Comparison of ENCODE assay signal across 24 mouse cellular contexts in genomic region chr2:128087798-128088545, GRCm38 (mm10). TPM values are rescaled to one million over a fixed set of nuclear protein-coding genes. Genes with fewer than 3 reads are reported as not detected.
DNase-seq lines count a peak whose midpoint lies in the region; ATAC-seq and TF ChIP-seq lines count a peak whose summit lies in the region.
"Had no signal": no experiment of that assay in that cellular context is flagged by ENCODE, and none has a peak within 500 bp of the region (broad histone marks: within the 10 kb centered on the region; RNA-seq: fewer than 3 reads in every experiment).

No protein-coding gene starts in this region.

- peak overlapping the region; percentile 69; the same call in 1 of the 2 replicates for H3K27ac ChIP-seq in heart, embryonic 10.5 days
- no peak overlapping the region for H3K27ac ChIP-seq in midbrain, embryonic 11.5 days (ENCODE audit: low read depth, low read length)
- H3K27ac ChIP-seq in midbrain, embryonic 16.5 days (ENCODE audit: low read length), result no peak overlapping the region
- H3K27ac ChIP-seq in hindbrain, postnatal 0 days, result no peak overlapping the region
- H3K27ac ChIP-seq: forebrain, embryonic 10.5 days; forebrain, embryonic 13.5 days; heart, embryonic 13.5 days; hindbrain, embryonic 12.5 days; hindbrain, embryonic 15.5 days had no signal

- WGBS in heart, embryonic 10.5 days, result 69% methylated on average over 8 of the region's 8 CpGs
- 92% methylated on average over 8 of the region's 8 CpGs for WGBS in midbrain, embryonic 11.5 days
- 89% methylated on average over 8 of the region's 8 CpGs for WGBS in midbrain, embryonic 16.5 days
- WGBS in hindbrain, postnatal 0 days, result 90% methylated on average over 8 of the region's 8 CpGs

- no peaks in the 10 kb centered on the region for H3K9me3 ChIP-seq in heart, embryonic 10.5 days
- no peaks in the 10 kb centered on the region for H3K9me3 ChIP-seq in midbrain, embryonic 11.5 days (ENCODE audit: control insufficient read depth, low read length)
- no peaks in the 10 kb centered on the region for H3K9me3 ChIP-seq in midbrain, embryonic 16.5 days (replicated peaks; ENCODE audit: control insufficient read depth, low read length, poor library complexity, severe bottlenecking)
- H3K9me3 ChIP-seq in hindbrain, postnatal 0 days (ENCODE audit: low read length), result no peaks in the 10 kb centered on the region
- H3K9me3 ChIP-seq: forebrain, embryonic 10.5 days; forebrain, embryonic 13.5 days; G1E; heart, embryonic 13.5 days; hindbrain, embryonic 12.5 days; hindbrain, embryonic 15.5 days had no signal

- H3K4me1 ChIP-seq in heart, embryonic 10.5 days, result peaks cover 44% of the 10 kb centered on the region
- peaks cover 13% of the 10 kb centered on the region for H3K4me1 ChIP-seq in midbrain, embryonic 11.5 days (ENCODE audit: control insufficient read depth, insufficient read depth, low read length)
- no peaks in the 10 kb centered on the region for H3K4me1 ChIP-seq in midbrain, embryonic 16.5 days (ENCODE audit: control insufficient read depth, insufficient read depth, low read length)
- H3K4me1 ChIP-seq in hindbrain, postnatal 0 days (ENCODE audit: insufficient read depth, low read length), result no peaks in the 10 kb centered on the region

- intact Hi-C loops in heart, postnatal 25 days (cut with DNase I), result no loop called here

- no peak overlapping the region for H3K4me2 ChIP-seq in midbrain, embryonic 11.5 days
- no peak overlapping the region for H3K4me2 ChIP-seq in midbrain, embryonic 16.5 days (ENCODE audit: low read length)
- H3K4me2 ChIP-seq in hindbrain, postnatal 0 days (ENCODE audit: low read depth, low read length), result no peak overlapping the region
- H3K4me2 ChIP-seq: forebrain, embryonic 13.5 days; heart, embryonic 13.5 days; hindbrain, embryonic 12.5 days; hindbrain, embryonic 15.5 days had no signal

- DNase-seq in heart, embryonic 10.5 days (ENCODE audit: low spot score), result no peak
- no peak for DNase-seq in heart, postnatal 25 days (ENCODE audit: low spot score)
- peak; percentile 53 for DNase-seq in midbrain, embryonic 11.5 days (ENCODE audit: low spot score, missing footprints)
- peak; percentile 69 for DNase-seq in induced T-regulatory cell, adult 2 months (ENCODE audit: low read depth)
- DNase-seq in hindbrain, postnatal 0 days (ENCODE audit: low spot score), result no peak
- no peak for DNase-seq in urinary bladder, postnatal 10 days (ENCODE audit: low spot score)
- DNase-seq: adrenal gland, adult 8-10 months; adrenal gland, postnatal 25 days; cerebellum, adult 18-20 months; cerebellum, adult 9-10 months; cerebellum, postnatal 14 days; forebrain, postnatal 0 days; gastrocnemius, postnatal 25 days; heart, adult 18-20 months; heart, postnatal 14 days had no signal

- no peaks in the 10 kb centered on the region for H3K36me3 ChIP-seq in heart, embryonic 10.5 days
- H3K36me3 ChIP-seq in midbrain, embryonic 11.5 days (ENCODE audit: control insufficient read depth, insufficient read depth, low read length), result no peaks in the 10 kb centered on the region
- H3K36me3 ChIP-seq in midbrain, embryonic 16.5 days (ENCODE audit: control insufficient read depth, insufficient read depth, low read length), result no peaks in the 10 kb centered on the region
- H3K36me3 ChIP-seq in hindbrain, postnatal 0 days (ENCODE audit: insufficient read depth, low read length), result no peaks in the 10 kb centered on the region
- H3K36me3 ChIP-seq: forebrain, embryonic 10.5 days; G1E; heart, embryonic 13.5 days; hindbrain, embryonic 12.5 days; hindbrain, embryonic 15.5 days had no signal

- H3K4me3 ChIP-seq in heart, embryonic 10.5 days, result no peak overlapping the region
- H3K4me3 ChIP-seq in midbrain, embryonic 11.5 days (ENCODE audit: low read depth, low read length), result no peak overlapping the region
- no peak overlapping the region for H3K4me3 ChIP-seq in midbrain, embryonic 16.5 days (ENCODE audit: low read depth, low read length)
- no peak overlapping the region for H3K4me3 ChIP-seq in hindbrain, postnatal 0 days (ENCODE audit: low read length)
- H3K4me3 ChIP-seq: forebrain, embryonic 10.5 days; forebrain, embryonic 13.5 days; heart, embryonic 13.5 days; hindbrain, embryonic 12.5 days; hindbrain, embryonic 15.5 days had no signal

- no peak overlapping the region for H3K9ac ChIP-seq in midbrain, embryonic 11.5 days (ENCODE audit: low read length)
- no peak overlapping the region for H3K9ac ChIP-seq in midbrain, embryonic 16.5 days (ENCODE audit: low read depth, low read length)
- H3K9ac ChIP-seq in hindbrain, postnatal 0 days (replicated peaks; ENCODE audit: low read length), result no peak overlapping the region
- H3K9ac ChIP-seq: forebrain, embryonic 13.5 days; forebrain, postnatal 0 days; heart, embryonic 13.5 days; hindbrain, embryonic 12.5 days; hindbrain, embryonic 15.5 days had no signal

- TF ChIP-seq CTCF in hindbrain, postnatal 0 days (IDR thresholded peaks at IDR 0.05; ENCODE audit: low read depth), result no peak

- ATAC-seq in midbrain, embryonic 11.5 days (ENCODE audit: low FRiP score), result no peak
- no peak for ATAC-seq in midbrain, embryonic 16.5 days
- ATAC-seq in CD4-positive, CD25-positive, alpha-beta regulatory T cell, adult 4 months, result peak; percentile 8
- no peak for ATAC-seq in hindbrain, postnatal 0 days
- ATAC-seq: forebrain, embryonic 13.5 days; forebrain, postnatal 0 days; intestine, embryonic 16.5 days had no signal

- no peaks in the 10 kb centered on the region for H3K27me3 ChIP-seq in heart, embryonic 10.5 days (ENCODE audit: insufficient read depth, poor library complexity, severe bottlenecking)
- H3K27me3 ChIP-seq in midbrain, embryonic 11.5 days (ENCODE audit: control insufficient read depth, insufficient read depth, low read length), result no peaks in the 10 kb centered on the region
- no peaks in the 10 kb centered on the region for H3K27me3 ChIP-seq in midbrain, embryonic 16.5 days (ENCODE audit: control insufficient read depth, insufficient read depth, low read depth, low read length)
- H3K27me3 ChIP-seq in hindbrain, postnatal 0 days (ENCODE audit: insufficient read depth, low read length), result no peaks in the 10 kb centered on the region
- H3K27me3 ChIP-seq: forebrain, embryonic 13.5 days; heart, embryonic 13.5 days; hindbrain, embryonic 12.5 days; hindbrain, embryonic 15.5 days had no signal

RNA-seq across cellular contexts. Expression of gene Bcl2l11, which starts 37.9 kb away (rescaled TPM):
- polyA plus RNA-seq in heart, embryonic 10.5 days (2016; fragmentation: Nextera tagmentation; extraction: Ambion mirVana), result 16.9 and 17.4 TPM in 2 replicates
- total RNA-seq in heart, postnatal 25 days (2021), result 10 to 100 TPM; 15.2 to 18.8 TPM
- 15.1 and 16.9 TPM in 2 replicates for polyA plus RNA-seq in midbrain, embryonic 11.5 days (2014; fragmentation: Nextera tagmentation; extraction: Ambion mirVana)
- polyA plus RNA-seq in midbrain, embryonic 16.5 days (2015; fragmentation: Nextera tagmentation; extraction: Ambion mirVana), result 7.4 and 9.4 TPM in 2 replicates
- 10 to 100 TPM; 15.3 to 16.9 TPM for polyA plus RNA-seq in CD4-positive, CD25-positive, alpha-beta regulatory T cell, adult 4 months (2017; shearing (Covaris generic))
- total RNA-seq in hindbrain, postnatal 0 days (2014; rRNA removed), result 11.3 and 15.9 TPM in 2 replicates
- 7.8 and 7.9 TPM in 2 replicates for polyA plus RNA-seq in hindbrain, postnatal 0 days (2015; fragmentation: Nextera tagmentation; extraction: Ambion mirVana)

Comparison
In these comparisons a context has a peak if more than half of its experiments do, and no peak if none do; other contexts are left out.
1. DNase-seq: peak in midbrain, embryonic 11.5 days (single experiment) and induced T-regulatory cell, adult 2 months (single experiment); none in heart, embryonic 10.5 days (single experiment), heart, postnatal 25 days (single experiment), hindbrain, postnatal 0 days (single experiment) and urinary bladder, postnatal 10 days (single experiment).